Mouse (Mus musculus) liver, embryonic 15.5 days (tissue): Measurements from ENCODE around the gene Mbl2. TPM values are rescaled to one million over a fixed set of nuclear protein-coding genes. Genes with fewer than 3 reads are reported as not detected.

Source experiments
- microRNA-seq: library from miRNA; unstranded; fragments of <30 nt; microRNA quantifications from one replicate; pipeline ENCODE4, GENCODE M21; 2016
- polyA plus RNA-seq: library from polyadenylated mRNA; unstranded; fragments of >200 nt; fragmentation: Nextera tagmentation; extraction: Ambion mirVana; gene quantifications from 2 replicates; pipeline ENCODE4 v1.2.1, GENCODE M21; 2015

The Mbl2 gene
- polyA plus RNA-seq, 1 experiment from 2014 or later: 4.6 TPM

Small RNAs within 50 kb of the gene (microRNA-seq; reads per million reads assigned to microRNA genes)
- not detected for gene Gm24108

Other genes with a start within 250 kb of the Mbl2 start
- gene Trpd52l3, start 229.2 kb upstream of the Mbl2 start, polyA plus RNA-seq: not detected in 2 replicates
- 29.7 and 31.2 TPM in 2 replicates for gene Uhrf2, start 202.4 kb upstream of the Mbl2 start, polyA plus RNA-seq
- gene Gldc, start 57.5 kb upstream of the Mbl2 start, polyA plus RNA-seq: 25.1 and 28.9 TPM in 2 replicates